Mouse (Mus musculus) testis, adult 2 months (tissue): ENCODE data around the gene Csf3.

ENCODE experiments used
- CTCF ChIP-seq: fragments of 200-500 bp; IDR thresholded peaks from 2 replicates; pipeline ENCODE4 v1.5.1; 2012; ENCODE audit warnings: low read depth, mild to moderate bottlenecking, inconsistent platforms, low read length, moderate library complexity; ENCODE audit not compliant: control insufficient read depth, insufficient read depth, insufficient replicate concordance
- POLR2A ChIP-seq: fragments of 200-500 bp; IDR thresholded peaks from 2 replicates; pipeline ENCODE4 v1.6.1; 2012; ENCODE audit warnings: low read depth, mild to moderate bottlenecking, inconsistent platforms, low read length, moderate library complexity; ENCODE audit not compliant: control insufficient read depth

- peak; percentile 50; the same call in 1 of the 2 replicates for TF ChIP-seq CTCF
- TF ChIP-seq POLR2A = no peak
Measured at GRCm38 (mm10) chr11:98660517-98660916, 40.5 kb upstream of the Csf3 start.
